In the genomic region with DNA sequence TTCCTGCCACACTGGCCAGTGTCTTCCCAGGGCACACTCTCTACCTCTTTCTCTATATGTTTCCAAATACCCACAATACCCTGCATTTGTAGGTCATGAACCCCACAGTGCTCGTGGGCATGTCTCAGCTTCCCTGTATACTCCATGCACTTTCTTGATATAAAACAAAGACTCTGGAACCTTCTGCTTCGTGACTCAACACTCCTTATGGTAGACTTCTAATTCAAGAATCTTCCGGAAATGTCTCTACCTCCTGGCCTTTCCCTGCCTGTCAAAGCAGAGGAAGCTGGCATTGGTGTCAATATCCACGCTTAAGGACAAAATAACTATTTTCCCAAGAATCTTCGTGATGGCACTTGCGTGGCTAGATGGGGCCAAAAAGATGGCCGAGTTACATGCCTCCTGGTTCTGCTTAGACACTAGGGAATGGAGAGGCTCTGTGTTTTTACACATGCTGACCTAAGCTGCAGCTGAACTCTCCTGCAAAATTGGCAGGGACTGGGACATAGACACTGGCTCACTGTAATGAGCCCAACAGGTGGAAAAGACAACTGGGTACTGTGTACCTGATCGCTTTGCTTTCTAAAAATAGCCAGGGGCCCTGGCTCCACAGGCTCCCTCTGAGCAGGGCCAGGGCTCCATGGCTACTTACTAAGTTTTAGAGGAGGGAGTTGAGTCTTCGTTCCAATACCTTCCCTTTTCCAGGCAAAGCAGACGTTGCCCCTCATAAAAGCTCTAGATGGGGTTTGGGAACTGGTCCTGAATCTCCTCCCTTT, we compare ENCODE assay signal across 12 mouse cellular contexts.
DNase-seq lines count a peak whose midpoint lies in the region; ATAC-seq and TF ChIP-seq lines count a peak whose summit lies in the region.
"Had no signal": no experiment of that assay in that cellular context is flagged by ENCODE, and none has a peak within 500 bp of the region (broad histone marks: within the 10 kb centered on the region; RNA-seq: fewer than 3 reads in every experiment).

No protein-coding gene starts in this region.

- TF ChIP-seq CTCF in layer of hippocampus, adult 2 months (conservative IDR thresholded peaks at IDR 0.05) = no peak

- H3K27me3 ChIP-seq in limb, embryonic 14.5 days (ENCODE audit: control insufficient read depth, insufficient read depth, low read length) = no peaks in the 10 kb centered on the region
- H3K27me3 ChIP-seq: CH12.LX; heart, embryonic 13.5 days had no signal

- TF ChIP-seq POLR2A in limb, embryonic 14.5 days (IDR thresholded peaks at IDR 0.05; ENCODE audit: borderline replicate concordance, extremely low read depth, insufficient read depth, insufficient read length) = no peak

- no peak overlapping the region for H3K9ac ChIP-seq in limb, embryonic 14.5 days (ENCODE audit: low read depth, low read length, severe bottlenecking)
- H3K9ac ChIP-seq: heart, embryonic 13.5 days had no signal

- H3K27ac ChIP-seq in layer of hippocampus, adult 2 months = peak overlapping the region; percentile 78
- no peak overlapping the region for H3K27ac ChIP-seq in limb, embryonic 14.5 days (replicated peaks; ENCODE audit: low read depth, low read length)
- H3K27ac ChIP-seq: heart, embryonic 13.5 days had no signal

- peaks cover 52% of the 10 kb centered on the region for H3K4me1 ChIP-seq in limb, embryonic 14.5 days (ENCODE audit: control insufficient read depth, insufficient read depth, low read length)

- WGBS in limb, embryonic 14.5 days = 76% methylated on average over 10 of the region's 10 CpGs

- H3K4me3 ChIP-seq in layer of hippocampus, adult 2 months = no peak overlapping the region
- H3K4me3 ChIP-seq in limb, embryonic 14.5 days (replicated peaks; ENCODE audit: low read length) = no peak overlapping the region
- H3K4me3 ChIP-seq: heart, embryonic 13.5 days had no signal

- no peaks in the 10 kb centered on the region for H3K36me3 ChIP-seq in limb, embryonic 14.5 days (ENCODE audit: control insufficient read depth, insufficient read depth, low read length)
- H3K36me3 ChIP-seq: heart, embryonic 13.5 days had no signal

- no peaks in the 10 kb centered on the region for H3K9me3 ChIP-seq in limb, embryonic 14.5 days (ENCODE audit: control insufficient read depth, low read length)
- H3K9me3 ChIP-seq: heart, embryonic 13.5 days had no signal

- peak; percentile 68 for DNase-seq in gastrocnemius, adult 18-20 months (ENCODE audit: low spot score)
- DNase-seq in gastrocnemius, postnatal 4 days (ENCODE audit: low spot score in 2 of 2) = no peak
- no peak for DNase-seq in layer of hippocampus, adult 2 months (ENCODE audit: low spot score in 2 of 2)
- DNase-seq in layer of hippocampus, postnatal 10 days (ENCODE audit: low spot score in 2 of 2) = no peak
- peak; percentile 72 for DNase-seq in brain, adult 2 months (ENCODE audit: low read depth, low spot score)
- peak; percentile 13 for DNase-seq in limb, embryonic 14.5 days (ENCODE audit: low spot score)
- no peak for DNase-seq in urinary bladder, adult 2 months (ENCODE audit: low spot score)
- DNase-seq in kidney, adult 11 months = no peak
- DNase-seq: kidney, adult 18-20 months had no signal

- no peak overlapping the region for H3K4me2 ChIP-seq in limb, embryonic 14.5 days (replicated peaks; ENCODE audit: low read depth, low read length, severe bottlenecking)
- H3K4me2 ChIP-seq: heart, embryonic 13.5 days had no signal

- peak; percentile 42; the same call in 1 of the 2 replicates for ATAC-seq in limb, embryonic 14.5 days (ENCODE audit: low FRiP score, low read depth)
- ATAC-seq: forebrain, embryonic 14.5 days had no signal

Comparison
In these comparisons a context has a peak if more than half of its experiments do, and no peak if none do; other contexts are left out.
1. DNase-seq: peak in gastrocnemius, adult 18-20 months (single experiment), brain, adult 2 months (single experiment) and limb, embryonic 14.5 days (single experiment); none in gastrocnemius, postnatal 4 days (0 of 2), layer of hippocampus, adult 2 months (0 of 2), layer of hippocampus, postnatal 10 days (0 of 2), urinary bladder, adult 2 months (single experiment) and kidney, adult 11 months (single experiment).